ENCODE assay signal across 13 mouse cellular contexts in the genomic region with DNA sequence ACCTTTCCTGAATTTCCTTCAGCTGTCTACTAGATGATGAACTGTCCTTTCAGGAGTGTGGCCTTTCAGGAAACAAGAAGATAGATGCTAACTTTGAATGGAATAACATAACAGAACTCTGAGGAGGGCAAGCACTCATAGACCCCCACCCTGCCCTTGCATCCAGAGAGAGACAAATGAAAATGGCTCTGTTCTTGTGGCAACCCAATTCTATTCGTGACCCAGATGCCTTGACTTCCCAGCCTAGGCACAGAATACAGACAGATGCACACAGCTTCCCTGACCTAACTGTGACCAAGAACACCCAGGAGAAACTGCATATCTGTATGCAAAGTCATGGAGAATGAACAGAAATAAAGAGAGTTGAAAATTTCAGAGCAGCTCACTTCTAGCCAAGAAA. TPM values are rescaled to one million over a fixed set of nuclear protein-coding genes. Genes with fewer than 3 reads are reported as not detected.
DNase-seq lines count a peak whose midpoint lies in the region; ATAC-seq and TF ChIP-seq lines count a peak whose summit lies in the region.
"Had no signal": no experiment of that assay in that cellular context is flagged by ENCODE, and none has a peak within 500 bp of the region (broad histone marks: within the 10 kb centered on the region; RNA-seq: fewer than 3 reads in every experiment).

No protein-coding gene starts in this region.

- no peaks in the 10 kb centered on the region for H3K36me3 ChIP-seq in heart, embryonic 11.5 days (ENCODE audit: control insufficient read depth, insufficient read depth, low read length)
- H3K36me3 ChIP-seq in lung, embryonic 15.5 days, result peaks cover 16% of the 10 kb centered on the region
- peaks cover 40% of the 10 kb centered on the region for H3K36me3 ChIP-seq in liver, embryonic 15.5 days (replicated peaks)

- no peaks in the 10 kb centered on the region for H3K9me3 ChIP-seq in heart, embryonic 11.5 days (replicated peaks; ENCODE audit: control insufficient read depth, low read length)
- no peaks in the 10 kb centered on the region for H3K9me3 ChIP-seq in lung, embryonic 15.5 days
- no peaks in the 10 kb centered on the region for H3K9me3 ChIP-seq in liver, embryonic 15.5 days (replicated peaks)

- no peak for DNase-seq in heart, adult 11 months
- DNase-seq in lung, adult 18-20 months, result no peak
- no peak for DNase-seq in adrenal gland, postnatal 4 days (ENCODE audit: low spot score in 2 of 2)
- DNase-seq: kidney, adult 9 months; layer of hippocampus, adult 9-11 months; left cerebral cortex, postnatal 4 days had no signal

- H3K4me2 ChIP-seq in heart, embryonic 11.5 days, result peak overlapping the region; percentile 46
- H3K4me2 ChIP-seq in lung, embryonic 15.5 days, result no peak overlapping the region
- H3K4me2 ChIP-seq in liver, embryonic 15.5 days, result peak overlapping the region; percentile 90

- H3K4me1 ChIP-seq in heart, embryonic 11.5 days (ENCODE audit: control insufficient read depth, insufficient read depth, low read length), result peaks cover 51% of the 10 kb centered on the region
- peaks cover 90% of the 10 kb centered on the region for H3K4me1 ChIP-seq in lung, embryonic 15.5 days
- H3K4me1 ChIP-seq in embryonic fibroblast, embryonic 13.5 days (ENCODE audit: control insufficient read depth, insufficient read depth, low read length), result peaks cover 12% of the 10 kb centered on the region
- peaks cover 86% of the 10 kb centered on the region for H3K4me1 ChIP-seq in liver, embryonic 15.5 days (replicated peaks)

- ATAC-seq in heart, embryonic 11.5 days (replicated peaks; ENCODE audit: insufficient number of reproducible peaks, low FRiP score, low TSS enrichment), result no peak
- ATAC-seq in lung, embryonic 15.5 days (ENCODE audit: borderline replicate concordance, extremely low read depth, low FRiP score, low TSS enrichment), result no peak
- ATAC-seq in liver, embryonic 15.5 days (ENCODE audit: insufficient read depth), result no peak

- H3K4me3 ChIP-seq in heart, embryonic 11.5 days (ENCODE audit: low read depth, low read length), result no peak overlapping the region
- H3K4me3 ChIP-seq in lung, embryonic 15.5 days, result no peak overlapping the region
- H3K4me3 ChIP-seq in embryonic fibroblast, embryonic 13.5 days (ENCODE audit: insufficient read depth, low read length), result no peak overlapping the region
- H3K4me3 ChIP-seq in liver, embryonic 15.5 days (replicated peaks), result peak overlapping the region; percentile 84

- TF ChIP-seq CTCF in embryonic fibroblast, embryonic 13.5 days (IDR thresholded peaks at IDR 0.05; ENCODE audit: borderline replicate concordance, insufficient read depth, low read length), result no peak

- peak; percentile 67 for TF ChIP-seq POLR2A in embryonic fibroblast, embryonic 13.5 days (IDR thresholded peaks at IDR 0.05; ENCODE audit: low read depth, low read length)

- H3K9ac ChIP-seq in heart, embryonic 11.5 days (ENCODE audit: low read depth, low read length), result no peak overlapping the region
- H3K9ac ChIP-seq in lung, embryonic 15.5 days, result no peak overlapping the region
- peak overlapping the region; percentile 59 for H3K9ac ChIP-seq in liver, embryonic 15.5 days

- H3K27ac ChIP-seq in heart, embryonic 11.5 days (ENCODE audit: low read depth, low read length), result peak overlapping the region; percentile 81
- peak overlapping the region; percentile 95 for H3K27ac ChIP-seq in lung, embryonic 15.5 days
- no peak overlapping the region for H3K27ac ChIP-seq in embryonic fibroblast, embryonic 13.5 days (ENCODE audit: insufficient read depth, low read length)
- peak overlapping the region; percentile 98 for H3K27ac ChIP-seq in liver, embryonic 15.5 days (replicated peaks)

- no peaks in the 10 kb centered on the region for H3K27me3 ChIP-seq in heart, embryonic 11.5 days (ENCODE audit: control insufficient read depth, insufficient read depth, low read length)
- no peaks in the 10 kb centered on the region for H3K27me3 ChIP-seq in lung, embryonic 15.5 days
- H3K27me3 ChIP-seq in liver, embryonic 15.5 days, result peaks cover 3% of the 10 kb centered on the region; the same call in 1 of the 2 replicates

- 88% methylated on average over 1 of the region's 1 CpGs for WGBS in heart, embryonic 11.5 days (ENCODE audit: insufficient replicate concordance)
- 69% methylated on average over 1 of the region's 1 CpGs for WGBS in lung, embryonic 15.5 days
- 45% methylated on average over 1 of the region's 1 CpGs for WGBS in liver, embryonic 15.5 days (ENCODE audit: insufficient replicate concordance)

RNA-seq across cellular contexts. Expression of a gene that starts 5.3 kb away (rescaled TPM):
- polyA plus RNA-seq in heart, embryonic 11.5 days (2014; fragmentation: Nextera tagmentation; extraction: Ambion mirVana), result 31.7 and 35.6 TPM in 2 replicates
- polyA plus RNA-seq in lung, embryonic 15.5 days (2015; fragmentation: Nextera tagmentation; extraction: Ambion mirVana), result 111 and 115 TPM in 2 replicates
- 96.4 and 125 TPM in 2 replicates for polyA plus RNA-seq in embryonic fibroblast, embryonic 13.5 days (2011; ENCODE audit: insufficient read length, low read depth, missing spikeins)
- polyA plus RNA-seq in liver, embryonic 15.5 days (2015; fragmentation: Nextera tagmentation; extraction: Ambion mirVana), result 103 and 108 TPM in 2 replicates
- 10 to 100 TPM; 25.6 to 27.8 TPM for total RNA-seq in adrenal gland, postnatal 4 days (2021)

RNA-seq across cellular contexts. Expression of a gene that starts 36.6 kb away (rescaled TPM):
- 10.6 and 13.4 TPM in 2 replicates for polyA plus RNA-seq in heart, embryonic 11.5 days (2014; fragmentation: Nextera tagmentation; extraction: Ambion mirVana)
- 193 and 195 TPM in 2 replicates for polyA plus RNA-seq in lung, embryonic 15.5 days (2015; fragmentation: Nextera tagmentation; extraction: Ambion mirVana)
- 35.4 and 74.2 TPM in 2 replicates for polyA plus RNA-seq in embryonic fibroblast, embryonic 13.5 days (2011; ENCODE audit: insufficient read length, low read depth, missing spikeins)
- 2.6 and 3.3 TPM in 2 replicates for polyA plus RNA-seq in liver, embryonic 15.5 days (2015; fragmentation: Nextera tagmentation; extraction: Ambion mirVana)
- total RNA-seq in adrenal gland, postnatal 4 days (2021), result 10 to 100 TPM; 18.5 to 28.1 TPM
- total RNA-seq: granulocyte monocyte progenitor cell, adult 5-6 weeks; megakaryocyte progenitor cell, adult 5-6 weeks had no signal

RNA-seq across cellular contexts. Expression of a gene that starts 37.4 kb away (rescaled TPM):
- polyA plus RNA-seq in heart, embryonic 11.5 days (2014; fragmentation: Nextera tagmentation; extraction: Ambion mirVana), result 1.7 and 1.9 TPM in 2 replicates
- 0.19 and 0.35 TPM in 2 replicates for polyA plus RNA-seq in lung, embryonic 15.5 days (2015; fragmentation: Nextera tagmentation; extraction: Ambion mirVana)
- polyA plus RNA-seq in embryonic fibroblast, embryonic 13.5 days (2011; ENCODE audit: insufficient read length, low read depth, missing spikeins), result not detected in 2 replicates
- 0.07 and 0.20 TPM in 2 replicates for polyA plus RNA-seq in liver, embryonic 15.5 days (2015; fragmentation: Nextera tagmentation; extraction: Ambion mirVana)
- total RNA-seq in adrenal gland, postnatal 4 days (2021), result not detected
- total RNA-seq: adrenal gland, adult 18-20 months had no signal
